Comparison of ENCODE assay signal across 12 mouse cellular contexts in the genomic region with DNA sequence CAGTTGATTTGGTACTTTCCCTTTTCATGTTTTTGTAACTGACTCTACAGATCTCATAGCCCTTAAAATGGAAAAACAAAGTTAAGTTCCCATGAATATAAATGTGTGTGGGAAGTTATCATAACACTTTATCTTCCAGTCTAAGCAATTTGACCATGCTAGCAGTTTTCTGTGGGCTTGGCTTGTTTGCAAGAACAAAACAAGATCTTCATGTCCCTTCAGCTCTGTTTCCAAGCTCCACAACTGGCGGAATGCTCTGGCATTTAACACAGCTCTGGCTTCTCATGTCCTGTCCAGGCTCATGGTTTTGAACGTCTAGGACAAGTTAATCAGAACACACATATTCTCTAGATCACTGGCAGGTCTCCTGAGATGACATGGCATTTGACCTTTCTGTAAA.
DNase-seq lines count a peak whose midpoint lies in the region; ATAC-seq and TF ChIP-seq lines count a peak whose summit lies in the region.
"Had no signal": no experiment of that assay in that cellular context is flagged by ENCODE, and none has a peak within 500 bp of the region (broad histone marks: within the 10 kb centered on the region; RNA-seq: fewer than 3 reads in every experiment).

No protein-coding gene starts in this region.

- no peak for ATAC-seq in intestine, postnatal 0 days

- no peak for TF ChIP-seq CTCF in intestine, postnatal 0 days (IDR thresholded peaks at IDR 0.05; ENCODE audit: low read depth)

- no peak overlapping the region for H3K27ac ChIP-seq in intestine, postnatal 0 days (ENCODE audit: low read depth, low read length)
- H3K27ac ChIP-seq: hindbrain, embryonic 13.5 days; liver, embryonic 13.5 days; neural tube, embryonic 15.5 days had no signal

- H3K9me3 ChIP-seq in intestine, postnatal 0 days (ENCODE audit: control insufficient read depth) = no peaks in the 10 kb centered on the region
- H3K9me3 ChIP-seq: hindbrain, embryonic 13.5 days; neural tube, embryonic 15.5 days had no signal

- no peaks in the 10 kb centered on the region for H3K27me3 ChIP-seq in intestine, postnatal 0 days (replicated peaks; ENCODE audit: control insufficient read depth, insufficient read depth, low read length)
- H3K27me3 ChIP-seq: hindbrain, embryonic 13.5 days; liver, embryonic 13.5 days; neural tube, embryonic 15.5 days had no signal

- peak; percentile 1 for DNase-seq in adrenal gland, adult 2 months
- no peak for DNase-seq in adrenal gland, postnatal 14 days
- peak; percentile 1 for DNase-seq in kidney, adult 9 months
- DNase-seq in kidney, adult 11 months = no peak
- peak; percentile 20 for DNase-seq in adipocyte (ENCODE audit: low spot score)
- peak; percentile 24 for DNase-seq in heart, postnatal 25 days (ENCODE audit: low spot score)
- no peak for DNase-seq in layer of hippocampus, adult 11-12 months (ENCODE audit: low spot score)
- DNase-seq: cerebellum, postnatal 36 days; liver, embryonic 13.5 days had no signal

- no peak overlapping the region for H3K4me3 ChIP-seq in intestine, postnatal 0 days (ENCODE audit: low read depth, low read length)
- H3K4me3 ChIP-seq: hindbrain, embryonic 13.5 days; liver, embryonic 13.5 days; neural tube, embryonic 15.5 days had no signal

- 71% methylated on average over 2 of the region's 2 CpGs for WGBS in intestine, postnatal 0 days

- no peaks in the 10 kb centered on the region for H3K36me3 ChIP-seq in intestine, postnatal 0 days (ENCODE audit: control insufficient read depth, insufficient read depth)
- H3K36me3 ChIP-seq: hindbrain, embryonic 13.5 days; liver, embryonic 13.5 days; neural tube, embryonic 15.5 days had no signal

- H3K9ac ChIP-seq in intestine, postnatal 0 days (ENCODE audit: low read depth, low read length) = no peak overlapping the region
- H3K9ac ChIP-seq: hindbrain, embryonic 13.5 days; liver, embryonic 13.5 days; neural tube, embryonic 15.5 days had no signal

- H3K4me1 ChIP-seq in intestine, postnatal 0 days (replicated peaks; ENCODE audit: control insufficient read depth, insufficient read depth, low read length) = no peaks in the 10 kb centered on the region
- H3K4me1 ChIP-seq: hindbrain, embryonic 13.5 days; liver, embryonic 13.5 days; neural tube, embryonic 15.5 days had no signal

- no peak overlapping the region for H3K4me2 ChIP-seq in intestine, postnatal 0 days (replicated peaks; ENCODE audit: low read depth)
- H3K4me2 ChIP-seq: hindbrain, embryonic 13.5 days; liver, embryonic 13.5 days; neural tube, embryonic 15.5 days had no signal

- intact Hi-C loops in heart, postnatal 25 days (cut with DNase I) = no loop called here

Comparison
In these comparisons a context has a peak if more than half of its experiments do, and no peak if none do; other contexts are left out.
1. DNase-seq: peak in adrenal gland, adult 2 months (single experiment), kidney, adult 9 months (single experiment), adipocyte (single experiment) and heart, postnatal 25 days (single experiment); none in adrenal gland, postnatal 14 days (single experiment), kidney, adult 11 months (single experiment) and layer of hippocampus, adult 11-12 months (single experiment).